Mouse (Mus musculus) ES-E14 (cell line): ENCODE data around the gene Tldc1. TPM values are rescaled to one million over a fixed set of nuclear protein-coding genes. Genes with fewer than 3 reads are reported as not detected.

Source experiments
- DNase-seq: peaks from one replicate; pipeline ENCODE4 v3.0.0-alpha.2; 2013; ENCODE audit warnings: low read depth, low spot score
- H3K27ac ChIP-seq: 2 replicates; pipeline ENCODE4 v1.5.1; 2012; ENCODE audit warnings: low read depth, mild to moderate bottlenecking, low read length, moderate library complexity, mixed read lengths; ENCODE audit not compliant: poor library complexity, insufficient read depth, severe bottlenecking
- H3K36me3 ChIP-seq: 2 replicates; pipeline ENCODE4 v1.6.1; 2012; ENCODE audit warnings: mild to moderate bottlenecking, low read length, moderate library complexity, mixed read lengths; ENCODE audit not compliant: control insufficient read depth, poor library complexity, insufficient read depth, severe bottlenecking
- H3K4me1 ChIP-seq, 2 experiments: fragments of 150-350 bp in 1 of 2; sonication (generic) in 1 of 2; 2 replicates each; pipeline ENCODE4 v1.6.1; 2012; ENCODE audit warnings: low read length in 2 of 2, mild to moderate bottlenecking in 1 of 2, mixed read lengths in 1 of 2; ENCODE audit not compliant: control insufficient read depth in 2 of 2, insufficient read depth in 2 of 2, poor library complexity in 1 of 2
- H3K4me3 ChIP-seq, 2 experiments: fragments of 150-350 bp in 1 of 2; sonication (generic) in 1 of 2; 2 replicates each; pipeline ENCODE4 v1.5.1; 2012; ENCODE audit warnings: low read length in 2 of 2, low read depth in 1 of 2, mild to moderate bottlenecking in 1 of 2, mixed read lengths in 1 of 2; ENCODE audit not compliant: insufficient read depth in 1 of 2, poor library complexity in 1 of 2, severe bottlenecking in 1 of 2
- H3K9ac ChIP-seq: 2 replicates; pipeline ENCODE4 v1.6.1; 2012; ENCODE audit warnings: low read depth, mild to moderate bottlenecking, low read length, mixed read lengths; ENCODE audit not compliant: poor library complexity, insufficient read depth, severe bottlenecking
- H3K9me3 ChIP-seq: fragments of 150-350 bp; sonication (generic); 2 replicates; pipeline ENCODE4 v1.6.1; 2012; ENCODE audit warnings: low read depth, mild to moderate bottlenecking, low read length; ENCODE audit not compliant: control insufficient read depth, insufficient read depth
- CHD2 ChIP-seq: IDR thresholded peaks from 2 replicates; pipeline ENCODE4 v1.6.1; 2014; ENCODE audit warnings: mild to moderate bottlenecking, low read depth, low read length, inconsistent platforms
- HCFC1 ChIP-seq: IDR thresholded peaks from 2 replicates; pipeline ENCODE4 v1.6.1; 2012; ENCODE audit warnings: low read length, inconsistent platforms, borderline replicate concordance; ENCODE audit not compliant: insufficient read depth
- MAFK ChIP-seq: IDR thresholded peaks from 2 replicates; pipeline ENCODE4 v1.6.1; 2014; ENCODE audit warnings: mild to moderate bottlenecking, low read depth, low read length, inconsistent platforms; ENCODE audit not compliant: insufficient read depth
- ZC3H11A ChIP-seq: IDR thresholded peaks from 2 replicates; pipeline ENCODE4 v1.6.1; 2012; ENCODE audit warnings: low read depth, mild to moderate bottlenecking, inconsistent platforms, low read length, borderline replicate concordance
- ZNF384 ChIP-seq: IDR thresholded peaks from 2 replicates; pipeline ENCODE4 v1.6.1; 2012; ENCODE audit warnings: low read depth, low read length, inconsistent platforms
- in situ Hi-C, 2 experiments: fragments of 600-800 bp; cut with MboI; formaldehyde crosslinking; loops; one replicate each; pipeline ENCODE4 v1.15.1; 2025; ENCODE audit warnings: low sequenced_read_pairs in 2 of 2, inconsistent platforms in 1 of 2; ENCODE audit not compliant: unreplicated experiment in 2 of 2
- total RNA-seq: library from RNA; depleted of rRNA; stranded (reverse); fragments of 300-350 nt; gene quantifications from 2 replicates; pipeline ENCODE4 v1.2.3, GENCODE M21; 2012

Tldc1 gene
- total RNA-seq, 1 experiment, result 9.2 TPM

DNA sequence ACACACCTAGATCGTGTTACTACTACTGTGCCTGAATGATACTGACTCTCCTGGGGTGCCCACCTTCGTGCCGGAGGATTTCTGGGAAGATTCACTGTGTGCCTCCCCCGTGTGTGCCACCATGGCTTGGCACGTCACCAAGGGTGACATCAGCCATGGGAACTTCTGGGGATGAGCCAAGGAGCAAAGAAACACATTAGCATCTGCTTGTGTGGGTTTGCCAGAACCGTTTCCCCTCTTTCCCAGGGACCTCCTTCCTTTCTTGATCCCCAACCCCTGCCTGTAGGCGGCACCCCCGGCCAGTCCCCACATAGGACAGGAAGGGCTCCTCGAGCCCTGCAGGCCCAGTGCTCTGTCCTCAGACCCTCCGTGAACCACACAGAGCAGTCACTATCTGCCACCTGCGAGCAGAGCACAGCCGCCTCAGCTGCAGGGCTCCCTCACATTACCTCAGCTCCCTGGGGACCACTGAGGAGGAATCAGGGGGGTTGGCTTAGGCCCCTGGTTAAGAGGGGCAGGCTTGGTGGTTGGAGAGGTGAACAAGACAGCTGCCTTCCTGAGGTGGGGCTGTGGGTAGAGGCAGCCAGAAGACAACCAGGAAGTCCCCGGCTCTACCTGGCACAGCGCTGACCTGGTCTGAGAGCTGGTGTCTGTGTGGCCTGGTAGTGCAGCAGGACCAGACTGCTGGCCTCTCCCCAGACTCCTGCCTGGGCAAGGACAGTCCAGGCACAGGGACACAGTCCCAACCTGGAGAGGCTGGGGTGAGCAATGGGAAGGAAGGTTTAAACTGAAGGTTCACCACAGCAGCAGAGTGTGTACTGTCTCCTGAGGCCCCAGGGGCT lies 28.4 kb upstream of the Tldc1 start:
- Histone ChIP-seq H3K9me3 (peaks cover 2% of the 10 kb centered on the region; the same call in 1 of the 2 replicates), H3K36me3 (0 out of 2 replicates have a peak, but pooled peaks cover 3% of the 10 kb centered on the region), H3K9ac (no peak overlapping the region), H3K27ac (no peak overlapping the region), H3K4me1 (peaks cover 0 to 13% of the 10 kb centered on the region in 2 experiments; a peak in 2 of 4 replicates), H3K4me3 (no peak overlapping the region)
- TF ChIP-seq HCFC1, result no peak
- in situ Hi-C loops, result no loop called here
- DNase-seq, result no peak

DNA sequence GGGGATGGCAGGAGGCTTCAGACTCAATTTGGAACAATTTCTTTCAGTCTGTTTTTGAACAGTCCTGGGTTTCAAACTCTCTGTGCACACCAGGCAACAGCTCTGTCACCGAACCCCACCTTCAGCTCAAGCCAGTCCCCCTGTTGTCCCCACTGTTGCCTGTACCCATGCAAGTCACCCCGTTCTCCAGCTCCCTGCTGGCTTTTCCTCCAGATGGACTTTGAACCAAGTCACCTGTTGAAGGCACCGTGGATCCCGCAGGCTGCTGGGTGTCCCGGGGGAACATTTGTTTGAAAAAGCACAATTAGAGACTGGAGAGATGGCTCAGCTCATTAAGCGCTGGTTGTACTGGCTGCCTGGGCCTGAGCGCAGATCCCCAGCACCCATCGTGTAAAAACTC lies 27.1 kb upstream of the Tldc1 start:
- Histone ChIP-seq H3K27ac (no peak overlapping the region), H3K4me3 (no peak overlapping the region), H3K9ac (no peak overlapping the region), H3K4me1 (peaks cover 0 to 7% of the 10 kb centered on the region in 2 experiments; a peak in 2 of 4 replicates), H3K9me3 (peaks cover 2% of the 10 kb centered on the region; the same call in 1 of the 2 replicates), H3K36me3 (0 out of 2 replicates have a peak, but pooled peaks cover 3% of the 10 kb centered on the region)
- in situ Hi-C loops, result no loop called here
- no peak for DNase-seq
- TF ChIP-seq HCFC1 (no peak), ZC3H11A (no peak), ZNF384 (no peak), MAFK (no peak), CHD2 (no peak)

DNA sequence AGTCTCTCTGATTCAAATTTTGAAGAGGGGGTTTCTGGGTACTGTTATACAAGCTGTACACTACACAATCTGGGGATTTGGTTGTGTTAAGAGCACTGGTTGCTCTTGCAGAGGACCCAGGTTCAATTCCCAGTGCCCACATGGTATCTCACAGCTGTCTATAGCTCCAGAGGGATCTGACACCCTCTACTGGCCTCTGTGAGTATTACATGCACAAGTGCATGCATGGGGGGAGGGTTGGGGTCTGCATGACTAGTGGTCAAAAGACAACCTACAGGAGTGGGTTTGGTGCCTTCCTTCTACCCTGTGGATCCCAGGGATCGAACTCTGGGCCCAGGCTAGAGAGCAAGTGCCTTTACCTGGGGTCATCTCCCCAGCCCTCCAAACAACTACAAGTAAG lies 24.4 kb upstream of the Tldc1 start:
- TF ChIP-seq HCFC1 (no peak), ZC3H11A (no peak), CHD2 (no peak), MAFK (no peak), ZNF384 (no peak)
- peaks cover 0 to 9% of the 10 kb centered on the region in 2 experiments; a peak in 1 of 4 replicates for H3K4me1 ChIP-seq

DNA sequence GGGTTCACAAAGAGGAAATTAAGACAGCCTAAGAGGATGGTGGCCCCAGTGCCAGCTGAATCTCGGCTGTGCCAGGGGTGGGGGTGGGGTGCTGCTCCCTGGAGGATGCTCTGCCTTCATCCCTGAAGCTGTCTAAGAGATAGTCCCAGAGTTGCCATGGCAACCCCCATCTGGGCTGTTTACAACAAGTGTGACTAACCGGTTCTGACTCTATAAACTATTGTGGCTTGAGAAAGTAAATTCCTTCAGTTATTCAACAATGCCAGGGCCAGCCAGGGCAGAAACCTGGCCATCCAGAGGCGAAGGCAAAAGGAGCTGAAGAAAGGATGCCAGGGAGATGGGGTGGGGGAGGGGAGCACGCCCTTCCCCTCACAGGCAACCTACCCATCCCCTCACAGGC lies 23.0 kb upstream of the Tldc1 start:
- Histone ChIP-seq H3K27ac (no peak overlapping the region), H3K9ac (no peak overlapping the region), H3K4me3 (no peak overlapping the region), H3K4me1 (peaks cover 0 to 9% of the 10 kb centered on the region in 2 experiments; a peak in 1 of 4 replicates), H3K9me3 (peaks cover 2% of the 10 kb centered on the region; the same call in 1 of the 2 replicates), H3K36me3 (no peaks in the 10 kb centered on the region)
- in situ Hi-C loops, result no loop called here
- TF ChIP-seq CHD2, result no peak
- TF ChIP-seq ZC3H11A, result no peak
- TF ChIP-seq MAFK, result no peak
- no peak for TF ChIP-seq HCFC1
- TF ChIP-seq ZNF384, result no peak
- DNase-seq, result no peak

More for the DNA sequence above, 24.4 kb upstream of the Tldc1 start:
- in situ Hi-C loops, result no loop called here
- H3K36me3 ChIP-seq, result no peaks in the 10 kb centered on the region
- H3K27ac ChIP-seq, result no peak overlapping the region
- DNase-seq, result peak; percentile 81
- H3K4me3 ChIP-seq, result no peak overlapping the region
- H3K9me3 ChIP-seq, result peaks cover 2% of the 10 kb centered on the region; the same call in 1 of the 2 replicates
- no peak overlapping the region for H3K9ac ChIP-seq
